ENCODE assay signal across 23 mouse cellular contexts in genomic region chr13:110578159-110578558, GRCm38 (mm10).
DNase-seq lines count a peak whose midpoint lies in the region; ATAC-seq and TF ChIP-seq lines count a peak whose summit lies in the region.
"Had no signal": no experiment of that assay in that cellular context is flagged by ENCODE, and none has a peak within 500 bp of the region (broad histone marks: within the 10 kb centered on the region; RNA-seq: fewer than 3 reads in every experiment).

No protein-coding gene starts in this region.

- H3K36me3 ChIP-seq in heart, adult 2 months (ENCODE audit: control insufficient read depth, insufficient read depth, low read length) = peaks cover 7% of the 10 kb centered on the region
- H3K36me3 ChIP-seq in heart, embryonic 11.5 days (ENCODE audit: control insufficient read depth, insufficient read depth, low read length) = no peaks in the 10 kb centered on the region
- no peaks in the 10 kb centered on the region for H3K36me3 ChIP-seq in kidney, embryonic 14.5 days (ENCODE audit: control insufficient read depth, insufficient read depth, low read length)
- H3K36me3 ChIP-seq in liver, adult 2 months (ENCODE audit: control insufficient read depth, insufficient read depth, low read length) = no peaks in the 10 kb centered on the region
- H3K36me3 ChIP-seq: embryonic facial prominence, embryonic 12.5 days; embryonic facial prominence, embryonic 15.5 days; heart, embryonic 13.5 days; hindbrain, embryonic 12.5 days; hindbrain, embryonic 15.5 days had no signal

- H3K9me3 ChIP-seq in heart, embryonic 11.5 days (replicated peaks; ENCODE audit: control insufficient read depth, low read length) = no peaks in the 10 kb centered on the region
- no peaks in the 10 kb centered on the region for H3K9me3 ChIP-seq in kidney, embryonic 14.5 days (ENCODE audit: control insufficient read depth, low read length)
- H3K9me3 ChIP-seq: embryonic facial prominence, embryonic 12.5 days; embryonic facial prominence, embryonic 15.5 days; heart, embryonic 13.5 days; hindbrain, embryonic 12.5 days; hindbrain, embryonic 15.5 days had no signal

- intact Hi-C loops in heart, adult 2 months (cut with DNase I) = no loop called here

- ATAC-seq in heart, embryonic 11.5 days (replicated peaks; ENCODE audit: insufficient number of reproducible peaks, low FRiP score, low TSS enrichment) = no peak
- no peak for ATAC-seq in kidney, embryonic 14.5 days (ENCODE audit: low FRiP score, low TSS enrichment)
- ATAC-seq: CD4-positive, CD25-positive, alpha-beta regulatory T cell, adult 4 months; forebrain, embryonic 14.5 days; forebrain, postnatal 0 days had no signal

- peak overlapping the region; percentile 30; the same call in 1 of the 2 replicates for H3K9ac ChIP-seq in heart, adult 2 months (ENCODE audit: low read depth, low read length)
- H3K9ac ChIP-seq in heart, embryonic 11.5 days (ENCODE audit: low read depth, low read length) = no peak overlapping the region
- no peak overlapping the region for H3K9ac ChIP-seq in kidney, embryonic 14.5 days (ENCODE audit: low read depth, low read length)
- no peak overlapping the region for H3K9ac ChIP-seq in liver, adult 2 months (ENCODE audit: low read depth, low read length)
- H3K9ac ChIP-seq: embryonic facial prominence, embryonic 12.5 days; embryonic facial prominence, embryonic 15.5 days; forebrain, postnatal 0 days; heart, embryonic 13.5 days; hindbrain, embryonic 12.5 days; hindbrain, embryonic 15.5 days had no signal

- peak; percentile 14; the same call in 1 of the 2 replicates for TF ChIP-seq CTCF in heart, adult 2 months (IDR thresholded peaks at IDR 0.05)
- TF ChIP-seq CTCF in liver, adult 2 months (IDR thresholded peaks at IDR 0.05; ENCODE audit: low read depth, low read length) = no peak

- H3K4me2 ChIP-seq in heart, embryonic 11.5 days = no peak overlapping the region
- H3K4me2 ChIP-seq in kidney, embryonic 14.5 days (replicated peaks; ENCODE audit: low read depth, low read length) = no peak overlapping the region
- H3K4me2 ChIP-seq: embryonic facial prominence, embryonic 12.5 days; embryonic facial prominence, embryonic 15.5 days; heart, embryonic 13.5 days; hindbrain, embryonic 12.5 days; hindbrain, embryonic 15.5 days had no signal

- H3K79me2 ChIP-seq in heart, adult 2 months (replicated peaks; ENCODE audit: control insufficient read depth, insufficient read depth, low read length) = no peaks in the 10 kb centered on the region
- no peaks in the 10 kb centered on the region for H3K79me2 ChIP-seq in liver, adult 2 months (ENCODE audit: control insufficient read depth, insufficient read depth, low read length)

- H3K4me1 ChIP-seq in heart, adult 2 months (ENCODE audit: control insufficient read depth, insufficient read depth, low read length) = no peaks in the 10 kb centered on the region; the same call in 1 of the 2 replicates
- no peaks in the 10 kb centered on the region for H3K4me1 ChIP-seq in heart, embryonic 11.5 days (ENCODE audit: control insufficient read depth, insufficient read depth, low read length)
- H3K4me1 ChIP-seq in kidney, embryonic 14.5 days (ENCODE audit: control insufficient read depth, insufficient read depth, low read length) = no peaks in the 10 kb centered on the region
- H3K4me1 ChIP-seq in liver, adult 2 months (ENCODE audit: control insufficient read depth, insufficient read depth, low read length) = no peaks in the 10 kb centered on the region

- 30% methylated on average over 7 of the region's 7 CpGs for WGBS in heart, adult 2 months
- WGBS in heart, embryonic 11.5 days (ENCODE audit: insufficient replicate concordance) = 68% methylated on average over 7 of the region's 7 CpGs
- WGBS in kidney, embryonic 14.5 days = 72% methylated on average over 7 of the region's 7 CpGs
- WGBS in liver, adult 2 months = 68% methylated on average over 7 of the region's 7 CpGs

- DNase-seq in heart, adult 2 months = no peak
- DNase-seq in kidney, adult 9 months = peak; percentile 35
- peak; percentile 74 for DNase-seq in liver, adult 2 months (ENCODE audit: extremely low read depth, low read depth, low spot score)
- no peak for DNase-seq in liver
- DNase-seq: adrenal gland, adult 2 months; adrenal gland, postnatal 25 days; cerebellum, adult 11 months; cerebellum, adult 2 months; cerebellum, adult 9-11 months; cerebellum, postnatal 25 days; forebrain, postnatal 0 days; gastrocnemius, postnatal 10 days; gastrocnemius, postnatal 36 days; heart, postnatal 14 days had no signal

- peak overlapping the region; percentile 3; the same call in 1 of the 2 replicates for H3K4me3 ChIP-seq in heart, adult 2 months
- H3K4me3 ChIP-seq in heart, embryonic 11.5 days (ENCODE audit: low read depth, low read length) = no peak overlapping the region
- H3K4me3 ChIP-seq in kidney, embryonic 14.5 days (ENCODE audit: low read length) = no peak overlapping the region
- H3K4me3 ChIP-seq in liver, adult 2 months (ENCODE audit: insufficient read depth, low read depth, low read length) = no peak overlapping the region
- H3K4me3 ChIP-seq: embryonic facial prominence, embryonic 12.5 days; embryonic facial prominence, embryonic 15.5 days; heart, embryonic 13.5 days; hindbrain, embryonic 12.5 days; hindbrain, embryonic 15.5 days had no signal

- no peaks in the 10 kb centered on the region for H3K27me3 ChIP-seq in heart, adult 2 months (ENCODE audit: control insufficient read depth, insufficient read depth, low read length)
- no peaks in the 10 kb centered on the region for H3K27me3 ChIP-seq in heart, embryonic 11.5 days (ENCODE audit: control insufficient read depth, insufficient read depth, low read length)
- H3K27me3 ChIP-seq in kidney, embryonic 14.5 days (ENCODE audit: control insufficient read depth, insufficient read depth, low read length) = no peaks in the 10 kb centered on the region
- H3K27me3 ChIP-seq in liver, adult 2 months (ENCODE audit: control insufficient read depth, insufficient read depth, low read length) = no peaks in the 10 kb centered on the region
- H3K27me3 ChIP-seq: embryonic facial prominence, embryonic 12.5 days; embryonic facial prominence, embryonic 15.5 days; heart, embryonic 13.5 days; hindbrain, embryonic 12.5 days; hindbrain, embryonic 15.5 days had no signal

- TF ChIP-seq POLR2A in heart, adult 2 months (IDR thresholded peaks at IDR 0.05; ENCODE audit: insufficient read depth, low read depth, low read length) = 0 out of 2 replicates have a peak, but pooled peaks have one; percentile 40
- TF ChIP-seq POLR2A in liver, adult 2 months (IDR thresholded peaks at IDR 0.05; ENCODE audit: extremely low read depth, insufficient read depth, low read length) = no peak

- TF ChIP-seq EP300 in heart, adult 2 months (IDR thresholded peaks at IDR 0.05; ENCODE audit: insufficient read depth, low read depth, low read length) = no peak

- H3K27ac ChIP-seq in heart, adult 2 months = peak overlapping the region; percentile 84
- no peak overlapping the region for H3K27ac ChIP-seq in heart, embryonic 11.5 days (ENCODE audit: low read depth, low read length)
- no peak overlapping the region for H3K27ac ChIP-seq in kidney, embryonic 14.5 days (ENCODE audit: low read depth, low read length)
- H3K27ac ChIP-seq in liver, adult 2 months (replicated peaks; ENCODE audit: insufficient read depth, low read depth, low read length) = no peak overlapping the region; the same call in 1 of the 2 replicates
- H3K27ac ChIP-seq: embryonic facial prominence, embryonic 12.5 days; embryonic facial prominence, embryonic 15.5 days; heart, embryonic 13.5 days; hindbrain, embryonic 12.5 days; hindbrain, embryonic 15.5 days had no signal

Comparison
In these comparisons a context has a peak if more than half of its experiments do, and no peak if none do; other contexts are left out.
1. DNase-seq: peak in kidney, adult 9 months (single experiment) and liver, adult 2 months (single experiment); none in heart, adult 2 months (0 of 2) and liver (single experiment).